Mouse (Mus musculus) hindbrain, embryonic 14.5 days (tissue): ENCODE measurements at regions not wholly inside any gene's neighbourhood (a gene's known extent, or its start where the extent isn't known, plus 50 kb on each side); places are given as distances from the start of the nearest gene placed in this dataset.

Experiments used
- ATAC-seq: fragments of 200-750 bp; cut with Nextera tagmentation; 2 replicates; pipeline ENCODE4 v1.8.0; 2017; ENCODE audit warnings: moderate number of reproducible peaks, mild to moderate bottlenecking, moderate TSS enrichment, moderate library complexity; ENCODE audit not compliant: low FRiP score
- DNase-seq: peaks from one replicate; pipeline ENCODE4 v3.0.0-alpha.2; 2015; ENCODE audit warnings: low spot score
- H3K27ac ChIP-seq: fragments of 300-500 bp; sonication (generic); 2 replicates; pipeline ENCODE4 v1.5.1; 2014; ENCODE audit warnings: mild to moderate bottlenecking, moderate library complexity
- H3K27me3 ChIP-seq: fragments of 300-500 bp; sonication (generic); 2 replicates; pipeline ENCODE4 v1.6.1; 2014; ENCODE audit warnings: mild to moderate bottlenecking, low read length, mixed read lengths; ENCODE audit not compliant: control insufficient read depth, insufficient read depth
- H3K36me3 ChIP-seq: fragments of 300-500 bp; sonication (generic); replicated peaks from 2 replicates; pipeline ENCODE4 v1.6.1; 2014; ENCODE audit not compliant: control insufficient read depth, insufficient read depth
- H3K4me1 ChIP-seq: fragments of 300-500 bp; sonication (generic); replicated peaks from 2 replicates; pipeline ENCODE4 v1.6.1; 2014; ENCODE audit warnings: antibody characterized with exemption, low read length, mixed read lengths; ENCODE audit not compliant: control insufficient read depth, insufficient read depth
- H3K4me2 ChIP-seq: fragments of 300-500 bp; sonication (generic); replicated peaks from 2 replicates; pipeline ENCODE4 v1.6.1; 2014; ENCODE audit warnings: mild to moderate bottlenecking, moderate library complexity
- H3K4me3 ChIP-seq: fragments of 300-500 bp; sonication (generic); replicated peaks from 2 replicates; pipeline ENCODE4 v1.5.1; 2014; ENCODE audit warnings: mild to moderate bottlenecking, low read length
- H3K9ac ChIP-seq: fragments of 300-500 bp; sonication (generic); 2 replicates; pipeline ENCODE4 v1.6.1; 2014
- H3K9me3 ChIP-seq: fragments of 300-500 bp; sonication (generic); 2 replicates; pipeline ENCODE4 v1.6.1; 2016; ENCODE audit warnings: low read length; ENCODE audit not compliant: control insufficient read depth
- WGBS: fragments of 180-500 bp; shearing (Covaris S2); extraction: QIAGEN DNeasy Blood & Tissue Kit; methylation state at CpG from one replicate; pipeline ENCODE4 v1.1.7; 2014; 5-methylcytosine and 5-hydroxymethylcytosine counted together

DNA sequence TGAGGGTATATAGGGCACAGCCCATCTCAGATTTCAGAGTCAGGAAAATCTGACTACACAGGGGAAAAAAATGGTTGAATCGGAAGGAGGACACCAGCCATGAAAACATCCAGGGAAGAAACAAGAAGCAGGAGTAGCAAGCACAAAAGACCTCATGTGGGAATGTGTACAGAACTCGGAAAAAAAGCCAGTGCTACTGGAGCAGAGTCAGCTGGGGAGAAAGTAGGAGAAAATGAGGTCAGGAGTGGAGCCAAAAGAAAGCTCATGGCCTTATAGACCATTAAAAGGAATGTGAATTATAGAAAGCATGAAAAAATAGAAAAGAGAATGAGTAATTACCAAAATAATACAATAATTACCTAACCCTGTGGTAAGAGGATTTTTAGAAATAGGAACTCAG is 495.4 kb downstream of the Ppargc1a start:
- H3K4me3 ChIP-seq = no peak overlapping the region

GRCm38 (mm10) chr5:51069668-51070067 is 497.9 kb downstream of the Ppargc1a start:
- 56% methylated on average over 1 of the region's 1 CpGs for WGBS

More for the DNA sequence above, 495.4 kb downstream of the Ppargc1a start:
- H3K9me3 ChIP-seq = no peaks in the 10 kb centered on the region
- no peaks in the 10 kb centered on the region for H3K36me3 ChIP-seq
- DNase-seq (no peak), ATAC-seq (no peak)
- WGBS = 84% methylated on average over 2 of the region's 2 CpGs
- H3K27ac ChIP-seq = no peak overlapping the region
- H3K4me2 ChIP-seq = no peak overlapping the region
- H3K9ac ChIP-seq = no peak overlapping the region
- no peaks in the 10 kb centered on the region for H3K27me3 ChIP-seq
- H3K4me1 ChIP-seq = no peaks in the 10 kb centered on the region

GRCm38 (mm10) chr5:51045872-51046271 is 521.7 kb downstream of the Ppargc1a start:
- Histone ChIP-seq H3K9me3 (no peaks in the 10 kb centered on the region), H3K4me2 (no peak overlapping the region), H3K27me3 (no peaks in the 10 kb centered on the region), H3K27ac (no peak overlapping the region), H3K4me1 (no peaks in the 10 kb centered on the region), H3K9ac (no peak overlapping the region), H3K36me3 (no peaks in the 10 kb centered on the region), H3K4me3 (no peak overlapping the region)
- no peak for ATAC-seq
- DNase-seq = no peak
- WGBS = 82% methylated on average over 2 of the region's 2 CpGs

More at GRCm38 (mm10) chr5:51069668-51070067, 497.9 kb downstream of the Ppargc1a start:
- Histone ChIP-seq H3K4me1 (no peaks in the 10 kb centered on the region), H3K27me3 (no peaks in the 10 kb centered on the region), H3K27ac (no peak overlapping the region), H3K9me3 (no peaks in the 10 kb centered on the region), H3K4me3 (no peak overlapping the region), H3K36me3 (no peaks in the 10 kb centered on the region), H3K4me2 (no peak overlapping the region), H3K9ac (no peak overlapping the region)
- DNase-seq = no peak
- no peak for ATAC-seq

DNA sequence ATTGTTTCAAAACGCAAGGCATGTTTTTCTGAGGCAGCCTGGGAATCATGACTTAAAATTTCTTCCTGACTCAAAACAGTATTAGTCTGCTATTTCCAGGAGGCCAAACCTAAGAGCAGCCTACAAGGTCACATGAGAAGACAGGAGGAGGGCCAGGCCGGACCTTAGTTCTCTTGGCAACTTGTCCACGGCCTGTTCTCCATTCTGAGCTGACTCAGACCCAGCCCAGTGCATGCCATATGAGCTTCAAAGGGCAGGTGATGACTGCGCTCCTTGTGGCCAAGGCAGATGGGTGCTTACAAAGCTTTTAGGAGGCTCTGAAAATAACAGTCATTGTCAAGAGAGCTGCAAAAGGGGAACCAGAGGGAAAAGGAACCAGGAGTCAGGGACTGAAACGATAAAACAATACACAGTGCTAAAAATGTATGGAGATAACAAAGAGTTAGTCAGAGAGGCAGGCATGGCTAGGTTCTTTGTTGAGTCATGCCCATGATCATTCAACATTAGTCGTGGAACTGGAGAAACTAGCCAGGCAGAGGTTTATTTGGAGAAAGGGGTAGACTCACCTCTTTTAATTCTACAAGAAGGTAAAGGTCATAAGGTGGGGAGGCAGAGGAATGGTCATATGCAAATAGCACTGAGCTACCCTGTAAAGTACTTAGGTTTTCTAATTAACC is 525.8 kb downstream of the Ppargc1a start:
- no peak for ATAC-seq
- Histone ChIP-seq H3K27ac (no peak overlapping the region), H3K4me1 (no peaks in the 10 kb centered on the region), H3K4me3 (no peak overlapping the region), H3K9me3 (no peaks in the 10 kb centered on the region), H3K9ac (no peak overlapping the region), H3K4me2 (no peak overlapping the region), H3K36me3 (no peaks in the 10 kb centered on the region), H3K27me3 (no peaks in the 10 kb centered on the region)
- no peak for DNase-seq
- WGBS = 86% methylated on average over 6 of the region's 6 CpGs

- ATAC-seq (no peak), DNase-seq (no peak)
- H3K4me2 ChIP-seq = no peak overlapping the region
- no peaks in the 10 kb centered on the region for H3K9me3 ChIP-seq
- H3K4me3 ChIP-seq = no peak overlapping the region
- H3K27ac ChIP-seq = no peak overlapping the region
- 82% methylated on average over 6 of the region's 6 CpGs for WGBS
- no peaks in the 10 kb centered on the region for H3K4me1 ChIP-seq
- H3K36me3 ChIP-seq = no peaks in the 10 kb centered on the region
- H3K9ac ChIP-seq = no peak overlapping the region
- no peaks in the 10 kb centered on the region for H3K27me3 ChIP-seq
These were observed 526.6 kb downstream of the Ppargc1a start for GRCm38 (mm10) chr5:51040926-51041325.

DNA sequence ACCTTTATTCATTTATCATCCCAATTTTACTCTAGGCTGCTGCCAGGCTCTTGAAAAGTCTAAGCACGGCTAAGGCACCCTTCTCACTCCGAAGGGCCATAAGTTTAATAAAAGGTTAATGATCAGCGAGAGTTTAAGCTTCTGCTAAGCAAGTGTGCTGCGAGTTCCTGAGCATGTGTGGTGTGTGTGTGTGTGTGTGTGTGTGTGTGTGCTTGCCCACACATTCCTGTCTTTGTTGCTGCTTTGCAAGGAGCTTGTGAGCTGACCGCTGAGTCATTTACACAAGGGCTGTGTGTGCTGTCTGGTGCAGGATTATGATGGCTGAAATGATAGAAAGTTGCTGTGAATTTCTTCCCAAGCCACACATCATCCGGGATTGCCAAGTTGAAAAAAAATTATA is 527.1 kb downstream of the Ppargc1a start:
- Histone ChIP-seq H3K4me2 (no peak overlapping the region), H3K9me3 (no peaks in the 10 kb centered on the region), H3K27ac (no peak overlapping the region), H3K36me3 (no peaks in the 10 kb centered on the region), H3K27me3 (no peaks in the 10 kb centered on the region), H3K4me3 (no peak overlapping the region), H3K9ac (no peak overlapping the region), H3K4me1 (no peaks in the 10 kb centered on the region)
- DNase-seq = no peak
- 84% methylated on average over 6 of the region's 6 CpGs for WGBS
- ATAC-seq = no peak

DNA sequence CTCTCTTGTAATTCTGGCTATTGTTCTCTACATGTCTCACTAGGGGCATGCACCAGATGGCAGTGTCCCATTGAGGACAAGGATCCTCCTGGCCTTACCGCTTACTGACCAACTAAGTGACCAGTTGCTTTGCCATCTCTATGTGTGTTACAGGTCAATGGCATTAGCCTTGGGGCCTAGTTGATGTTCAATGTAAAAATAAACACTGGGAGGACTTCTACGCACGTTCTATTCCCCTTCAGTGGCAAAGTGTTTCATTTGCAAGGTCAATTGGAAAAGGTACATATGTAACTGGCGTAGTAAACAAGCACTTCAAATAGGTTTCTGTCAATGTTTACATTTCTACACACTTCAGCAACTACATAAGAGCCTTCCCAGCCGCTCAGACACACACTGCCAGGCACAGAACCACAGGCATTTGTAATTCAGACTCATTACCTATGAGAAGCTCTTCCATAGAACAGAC is 527.8 kb downstream of the Ppargc1a start:
- Histone ChIP-seq H3K36me3 (no peaks in the 10 kb centered on the region), H3K27me3 (no peaks in the 10 kb centered on the region), H3K9me3 (no peaks in the 10 kb centered on the region), H3K27ac (no peak overlapping the region), H3K9ac (no peak overlapping the region), H3K4me1 (no peaks in the 10 kb centered on the region), H3K4me3 (no peak overlapping the region), H3K4me2 (no peak overlapping the region)
- DNase-seq = no peak
- no peak for ATAC-seq
- WGBS = 92% methylated on average over 5 of the region's 5 CpGs

DNA sequence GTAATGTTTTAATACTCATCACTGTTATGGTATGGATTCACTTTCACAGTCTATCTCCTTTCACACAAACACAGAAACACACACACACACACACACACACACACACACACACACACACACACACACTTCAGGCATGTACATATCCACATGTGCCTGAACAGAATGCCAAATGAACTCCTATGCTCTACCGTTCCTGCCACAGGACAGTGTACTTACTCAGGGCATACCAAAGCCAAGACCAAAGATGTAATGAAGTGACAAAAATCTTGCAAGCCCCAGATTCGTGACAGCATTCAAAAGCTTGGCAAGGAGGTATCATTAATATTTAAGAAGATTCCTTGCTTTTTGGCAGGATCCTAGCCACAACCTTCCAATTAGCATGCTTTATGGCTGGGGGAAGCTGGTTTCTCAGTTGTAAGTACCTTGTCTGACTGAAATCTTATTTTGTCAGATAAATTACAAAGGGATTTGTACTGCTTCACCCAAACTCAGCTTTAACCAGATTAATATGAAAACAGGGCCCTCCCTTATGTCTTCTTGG is 531.0 kb downstream of the Ppargc1a start:
- Histone ChIP-seq H3K36me3 (no peaks in the 10 kb centered on the region), H3K27ac (no peak overlapping the region), H3K4me3 (no peak overlapping the region), H3K9ac (no peak overlapping the region), H3K4me2 (no peak overlapping the region), H3K9me3 (no peaks in the 10 kb centered on the region), H3K27me3 (no peaks in the 10 kb centered on the region), H3K4me1 (no peaks in the 10 kb centered on the region)
- ATAC-seq (no peak), DNase-seq (no peak)
- 71% methylated on average over 2 of the region's 2 CpGs for WGBS

- H3K36me3 ChIP-seq = no peaks in the 10 kb centered on the region
- H3K4me2 ChIP-seq = no peak overlapping the region
- no peak overlapping the region for H3K27ac ChIP-seq
- H3K9me3 ChIP-seq = no peaks in the 10 kb centered on the region
- no peak overlapping the region for H3K4me3 ChIP-seq
- WGBS = 76% methylated on average over 4 of the region's 4 CpGs
- H3K27me3 ChIP-seq = no peaks in the 10 kb centered on the region
- ATAC-seq = no peak
- no peaks in the 10 kb centered on the region for H3K4me1 ChIP-seq
- no peak for DNase-seq
- no peak overlapping the region for H3K9ac ChIP-seq
These were observed 538.6 kb downstream of the Ppargc1a start for GRCm38 (mm10) chr5:51028966-51029365.
